In genomic region chr17:31295892-31296781, GRCm38 (mm10) we compare ENCODE assay signal across 7 mouse cellular contexts. TPM values are rescaled to one million over a fixed set of nuclear protein-coding genes. Genes with fewer than 3 reads are reported as not detected.
DNase-seq lines count a peak whose midpoint lies in the region; ATAC-seq lines count a peak whose summit lies in the region.

No protein-coding gene starts in this region.

- H3K4me1 ChIP-seq in embryonic facial prominence, embryonic 10.5 days, result peaks cover 30% of the 10 kb centered on the region
- peaks cover 28% of the 10 kb centered on the region for H3K4me1 ChIP-seq in limb, embryonic 13.5 days
- peaks cover 29% of the 10 kb centered on the region for H3K4me1 ChIP-seq in midbrain, embryonic 13.5 days (replicated peaks)

- ATAC-seq in limb, embryonic 13.5 days (ENCODE audit: low FRiP score, low read depth), result no peak
- ATAC-seq in midbrain, embryonic 13.5 days, result peak; percentile 85

- peak overlapping the region; percentile 99 for H3K4me2 ChIP-seq in limb, embryonic 13.5 days (replicated peaks)
- peak overlapping the region; percentile 94 for H3K4me2 ChIP-seq in midbrain, embryonic 13.5 days (replicated peaks)

- peak overlapping the region; percentile 80 for H3K27ac ChIP-seq in embryonic facial prominence, embryonic 10.5 days (replicated peaks)
- H3K27ac ChIP-seq in limb, embryonic 13.5 days, result no peak overlapping the region
- H3K27ac ChIP-seq in midbrain, embryonic 13.5 days, result peak overlapping the region; percentile 77

- WGBS in embryonic facial prominence, embryonic 10.5 days, result under 1% methylated on average over 68 of the region's 68 CpGs
- 1% methylated on average over 67 of the region's 68 CpGs for WGBS in limb, embryonic 13.5 days
- WGBS in midbrain, embryonic 13.5 days, result 1% methylated on average over 68 of the region's 68 CpGs

- no peaks in the 10 kb centered on the region for H3K9me3 ChIP-seq in embryonic facial prominence, embryonic 10.5 days
- no peaks in the 10 kb centered on the region for H3K9me3 ChIP-seq in limb, embryonic 13.5 days
- no peaks in the 10 kb centered on the region for H3K9me3 ChIP-seq in midbrain, embryonic 13.5 days

- peak overlapping the region; percentile 68 for H3K9ac ChIP-seq in limb, embryonic 13.5 days
- peak overlapping the region; percentile 82 for H3K9ac ChIP-seq in midbrain, embryonic 13.5 days (replicated peaks)

- no peaks in the 10 kb centered on the region for H3K36me3 ChIP-seq in embryonic facial prominence, embryonic 10.5 days (replicated peaks)
- no peaks in the 10 kb centered on the region for H3K36me3 ChIP-seq in limb, embryonic 13.5 days
- no peaks in the 10 kb centered on the region for H3K36me3 ChIP-seq in midbrain, embryonic 13.5 days

- DNase-seq in adrenal gland, postnatal 14 days, result peak; percentile 95
- peak; percentile 78 for DNase-seq in embryonic facial prominence, embryonic 10.5 days (ENCODE audit: low spot score)
- peak; percentile 87 to 90 for DNase-seq in heart, adult 18-20 months
- DNase-seq in kidney, adult 11 months, result peak; percentile 77
- peak; percentile 51 for DNase-seq in spleen, adult 12 weeks (ENCODE audit: low spot score)

- peak overlapping the region; percentile 73 for H3K4me3 ChIP-seq in embryonic facial prominence, embryonic 10.5 days
- H3K4me3 ChIP-seq in limb, embryonic 13.5 days, result peak overlapping the region; percentile 60
- H3K4me3 ChIP-seq in midbrain, embryonic 13.5 days (replicated peaks), result peak overlapping the region; percentile 66

- peaks cover 42% of the 10 kb centered on the region for H3K27me3 ChIP-seq in embryonic facial prominence, embryonic 10.5 days (replicated peaks; ENCODE audit: low read depth, poor library complexity, severe bottlenecking)
- peaks cover 47% of the 10 kb centered on the region for H3K27me3 ChIP-seq in limb, embryonic 13.5 days
- peaks cover 9% of the 10 kb centered on the region; the same call in 1 of the 2 replicates for H3K27me3 ChIP-seq in midbrain, embryonic 13.5 days

RNA-seq across cellular contexts. Expression of gene Slc37a1, which starts 9.5 kb away (rescaled TPM):
- 6.7 and 13.3 TPM in 2 replicates for total RNA-seq in adrenal gland, postnatal 14 days (2021)
- 5.3 and 7.7 TPM in 2 replicates for polyA plus RNA-seq in embryonic facial prominence, embryonic 10.5 days (2016; fragmentation: Nextera tagmentation; extraction: Ambion mirVana)
- total RNA-seq in heart, adult 18-20 months (2021), result 10 to 100 TPM in 1 of 2 experiments, 1 to 10 TPM in 1; 7.5 to 10.3 TPM
- polyA plus RNA-seq in limb, embryonic 13.5 days (2015; fragmentation: Nextera tagmentation; extraction: Ambion mirVana), result 1.3 and 1.8 TPM in 2 replicates
- polyA plus RNA-seq in midbrain, embryonic 13.5 days (2015; fragmentation: Nextera tagmentation; extraction: Ambion mirVana), result 11.4 and 17.4 TPM in 2 replicates

RNA-seq across cellular contexts. Expression of gene Rsph1, which starts 19.0 kb away (rescaled TPM):
- 6.4 and 6.7 TPM in 2 replicates for total RNA-seq in adrenal gland, postnatal 14 days (2021)
- polyA plus RNA-seq in embryonic facial prominence, embryonic 10.5 days (2016; fragmentation: Nextera tagmentation; extraction: Ambion mirVana), result 1.8 and 2.1 TPM in 2 replicates
- 1 to 10 TPM in 1 of 2 experiments, under 1 TPM in 1; 0.79 to 1.7 TPM for total RNA-seq in heart, adult 18-20 months (2021)
- 0.48 and 0.59 TPM in 2 replicates for polyA plus RNA-seq in limb, embryonic 13.5 days (2015; fragmentation: Nextera tagmentation; extraction: Ambion mirVana)
- polyA plus RNA-seq in midbrain, embryonic 13.5 days (2015; fragmentation: Nextera tagmentation; extraction: Ambion mirVana), result 2.4 and 2.7 TPM in 2 replicates
